Mouse (Mus musculus) lung, embryonic 14.5 days (tissue): ENCODE measurements around the gene Nmrk2. TPM values are rescaled to one million over a fixed set of nuclear protein-coding genes. Genes with fewer than 3 reads are reported as not detected.
"Not testable (repeated sequence)": the region's sequence is repeated elsewhere in the genome, so short reads cannot be mapped to it uniquely, and the experiment has no call there.

Experiments
- ATAC-seq: fragments of 200-750 bp; cut with Nextera tagmentation; 2 replicates; pipeline ENCODE4 v1.8.0; 2017; ENCODE audit warnings: mild to moderate bottlenecking, moderate TSS enrichment, moderate library complexity; ENCODE audit not compliant: insufficient read depth
- DNase-seq: peaks from one replicate; pipeline ENCODE4 v3.0.0-alpha.2; 2015
- H3K27ac ChIP-seq: fragments of 300-500 bp; sonication (generic); 2 replicates; pipeline ENCODE4 v1.5.1; 2014; ENCODE audit warnings: low read depth, mild to moderate bottlenecking, moderate library complexity
- H3K27me3 ChIP-seq: fragments of 300-500 bp; sonication (generic); 2 replicates; pipeline ENCODE4 v1.6.1; 2014; ENCODE audit warnings: low read length, control low read depth; ENCODE audit not compliant: insufficient read depth
- H3K36me3 ChIP-seq: fragments of 300-500 bp; sonication (generic); 2 replicates; pipeline ENCODE4 v1.6.1; 2014; ENCODE audit warnings: control low read depth; ENCODE audit not compliant: insufficient read depth
- H3K4me1 ChIP-seq: fragments of 300-500 bp; sonication (generic); 2 replicates; pipeline ENCODE4 v1.6.1; 2014; ENCODE audit warnings: antibody characterized with exemption, control low read depth; ENCODE audit not compliant: insufficient read depth
- H3K4me2 ChIP-seq: fragments of 300-500 bp; sonication (generic); 2 replicates; pipeline ENCODE4 v1.6.1; 2014; ENCODE audit warnings: mild to moderate bottlenecking
- H3K4me3 ChIP-seq: fragments of 300-500 bp; sonication (generic); 2 replicates; pipeline ENCODE4 v1.5.1; 2014; ENCODE audit warnings: low read depth, low read length
- H3K9ac ChIP-seq: fragments of 300-500 bp; sonication (generic); 2 replicates; pipeline ENCODE4 v1.6.1; 2014
- H3K9me3 ChIP-seq: fragments of 300-500 bp; sonication (generic); 2 replicates; pipeline ENCODE4 v1.6.1; 2016; ENCODE audit warnings: low read depth, low read length, control low read depth
- CTCF ChIP-seq: IDR thresholded peaks from 2 replicates; pipeline ENCODE4 v1.5.1; 2016; ENCODE audit warnings: antibody characterized with exemption, low read depth
- WGBS: fragments of 180-500 bp; shearing (Covaris S2); extraction: QIAGEN DNeasy Blood & Tissue Kit; methylation state at CpG from one replicate; pipeline ENCODE4 v1.1.7; 2014; 5-methylcytosine and 5-hydroxymethylcytosine counted together
- polyA plus RNA-seq: library from polyadenylated mRNA; unstranded; fragments of >200 nt; fragmentation: Nextera tagmentation; extraction: Ambion mirVana; gene quantifications from 2 replicates; pipeline ENCODE4 v1.2.1, GENCODE M21; 2014

The Nmrk2 gene
- polyA plus RNA-seq, 1 experiment from 2014 or later: not detected

GRCm38 (mm10) chr10:81230438-81231332 lies 28.8 kb upstream of the Nmrk2 start, which contains the start of gene Atcay:
Gene Atcay, minus strand, starts transcription at chr10:81230833.
- H3K36me3 ChIP-seq: no peaks in the 10 kb centered on the region
- no peak within 1 kb of the TSS for H3K4me3 ChIP-seq
- H3K4me2 ChIP-seq: peak within 1 kb of the TSS; percentile 20; the same call in 1 of the 2 replicates
- H3K27me3 ChIP-seq: peaks cover 37% of the 10 kb centered on the region
- TF ChIP-seq CTCF: peak; percentile 66
- DNase-seq (peak; percentile 40), ATAC-seq (no peak)
- H3K9ac ChIP-seq: no peak within 1 kb of the TSS
- no peaks in the 10 kb centered on the region for H3K9me3 ChIP-seq
- H3K27ac ChIP-seq: no peak within 1 kb of the TSS
- H3K4me1 ChIP-seq: peaks cover 4% of the 10 kb centered on the region; the same call in 1 of the 2 replicates
- 11% methylated on average over 27 of the region's 27 CpGs for WGBS

DNA sequence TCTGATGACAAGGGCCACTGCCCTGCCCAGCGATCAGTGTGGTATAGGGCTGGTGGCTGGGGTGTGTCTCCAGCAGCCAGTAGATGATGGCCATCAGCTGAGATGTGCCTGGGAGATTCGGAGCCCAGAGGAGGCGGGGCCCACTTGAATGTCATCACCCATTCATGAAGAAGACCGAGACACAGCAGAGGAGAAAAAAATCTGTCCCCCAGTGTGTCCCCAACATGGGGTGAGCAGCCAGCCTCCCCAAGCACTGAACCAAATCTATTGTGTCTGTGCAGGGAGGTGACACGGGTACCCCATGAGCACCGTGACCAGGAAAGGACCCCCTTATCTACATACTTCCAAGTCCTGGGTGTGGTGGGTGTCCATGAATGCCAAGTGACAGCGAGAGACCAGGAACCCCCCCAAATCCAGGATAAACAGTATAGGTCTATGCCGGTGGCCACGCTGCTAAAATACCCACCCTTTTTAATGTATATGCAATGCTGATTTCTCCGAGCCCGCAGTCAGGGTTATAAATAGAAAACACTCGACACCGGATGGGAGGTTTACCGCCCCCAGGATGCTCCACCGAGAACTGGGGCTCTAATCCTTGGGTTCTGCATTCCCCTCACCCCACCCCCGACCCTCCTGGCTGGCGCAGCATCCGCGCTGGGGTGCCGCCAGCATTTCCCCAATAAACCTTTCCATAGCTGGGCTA lies 28.0 kb upstream of the Nmrk2 start:
- H3K4me3 ChIP-seq: no peak overlapping the region
- DNase-seq (no peak), ATAC-seq (no peak)
- no peaks in the 10 kb centered on the region for H3K36me3 ChIP-seq
- peaks cover 4% of the 10 kb centered on the region; the same call in 1 of the 2 replicates for H3K4me1 ChIP-seq
- peaks cover 37% of the 10 kb centered on the region for H3K27me3 ChIP-seq
- 12% methylated on average over 20 of the region's 20 CpGs for WGBS
- no peak overlapping the region; the same call in 1 of the 2 replicates for H3K4me2 ChIP-seq
- no peak overlapping the region for H3K9ac ChIP-seq
- H3K27ac ChIP-seq: no peak overlapping the region
- no peaks in the 10 kb centered on the region for H3K9me3 ChIP-seq
- TF ChIP-seq CTCF: no peak

DNA sequence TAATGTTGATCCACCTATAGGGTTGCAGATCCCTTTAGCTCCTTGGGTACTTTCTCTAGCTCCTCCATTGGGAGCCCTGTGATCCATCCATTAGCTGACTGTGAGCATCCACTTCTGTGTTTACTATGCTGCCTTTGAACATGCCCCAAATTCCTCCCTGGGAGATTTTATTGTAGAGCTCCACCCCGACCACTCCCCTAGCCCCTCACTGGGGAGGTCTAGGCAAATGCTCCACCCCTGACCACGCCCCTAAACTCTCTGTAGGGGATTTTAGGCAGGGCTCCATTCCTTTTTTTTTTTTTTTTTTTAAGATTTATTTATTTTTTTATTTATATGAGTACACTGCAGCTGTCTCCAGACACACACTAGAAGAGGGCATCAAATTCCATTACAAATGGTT lies 21.9 kb upstream of the Nmrk2 start:
- H3K9me3 ChIP-seq, H3K27ac ChIP-seq, H3K4me1 ChIP-seq, H3K9ac ChIP-seq, H3K36me3 ChIP-seq, ATAC-seq, H3K4me2 ChIP-seq, H3K4me3 ChIP-seq, H3K27me3 ChIP-seq, DNase-seq: not testable (repeated sequence)
- WGBS: 50% methylated on average over 2 of the region's 2 CpGs

DNA sequence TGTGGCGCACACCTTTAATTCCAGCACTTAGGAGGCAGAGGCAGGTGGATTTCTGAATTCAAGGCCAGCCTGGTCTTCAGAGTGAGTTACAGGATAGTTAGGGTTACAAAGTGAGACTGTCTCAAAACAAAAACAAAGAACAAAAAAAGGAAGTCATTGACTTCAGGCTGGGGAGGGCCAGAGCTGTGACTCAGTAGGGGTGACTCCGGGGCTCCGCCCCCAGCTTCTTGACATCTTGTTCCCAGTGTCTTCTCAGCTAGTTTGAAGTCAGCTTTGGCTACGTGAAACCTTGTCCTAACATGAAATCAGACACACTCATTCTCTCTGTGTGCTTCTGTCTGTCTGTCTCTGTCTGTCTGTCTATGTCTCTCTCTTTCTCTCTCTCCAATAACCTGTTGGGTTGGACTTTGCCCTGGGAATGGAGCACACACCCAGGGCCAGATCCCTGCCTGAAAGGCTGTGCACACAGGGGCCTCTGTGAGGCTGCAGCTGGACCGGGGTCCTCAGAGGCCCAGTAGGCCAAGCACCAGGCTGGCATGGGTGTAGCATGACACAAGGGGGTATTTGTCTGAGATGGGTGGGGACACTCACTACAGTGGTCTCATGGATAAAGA lies 19.7 kb upstream of the Nmrk2 start:
- no peak for TF ChIP-seq CTCF
- Histone ChIP-seq H3K27me3 (no peaks in the 10 kb centered on the region), H3K27ac (no peak overlapping the region), H3K36me3 (no peaks in the 10 kb centered on the region), H3K4me3 (no peak overlapping the region), H3K9ac (no peak overlapping the region), H3K4me1 (no peaks in the 10 kb centered on the region), H3K4me2 (no peak overlapping the region), H3K9me3 (no peaks in the 10 kb centered on the region)
- DNase-seq (no peak), ATAC-seq (no peak)
- 84% methylated on average over 5 of the region's 5 CpGs for WGBS

- TF ChIP-seq CTCF: peak; percentile 82
- Histone ChIP-seq H3K9ac (no peak overlapping the region), H3K4me1 (no peaks in the 10 kb centered on the region), H3K36me3 (no peaks in the 10 kb centered on the region), H3K4me3 (no peak overlapping the region), H3K27me3 (no peaks in the 10 kb centered on the region), H3K4me2 (no peak overlapping the region), H3K27ac (no peak overlapping the region), H3K9me3 (no peaks in the 10 kb centered on the region)
- ATAC-seq: peak; percentile 17; the same call in 1 of the 2 replicates
- peak; percentile 70 for DNase-seq
- WGBS: 28% methylated on average over 7 of the region's 7 CpGs
These were observed 16.1 kb upstream of the Nmrk2 start for GRCm38 (mm10) chr10:81217964-81218363.

- H3K9ac ChIP-seq, H3K27ac ChIP-seq, H3K36me3 ChIP-seq, H3K4me2 ChIP-seq, H3K9me3 ChIP-seq, H3K27me3 ChIP-seq, H3K4me1 ChIP-seq, H3K4me3 ChIP-seq, ATAC-seq: not testable (repeated sequence)
- peak; percentile 60 for DNase-seq
- TF ChIP-seq CTCF: peak; percentile 65
- WGBS: 15% methylated on average over 1 of the region's 1 CpGs
These were observed 15.4 kb upstream of the Nmrk2 start for GRCm38 (mm10) chr10:81217267-81217666.

GRCm38 (mm10) chr10:81216810-81217209 lies 15.0 kb upstream of the Nmrk2 start:
- no peak overlapping the region for H3K27ac ChIP-seq
- TF ChIP-seq CTCF: no peak
- H3K9ac ChIP-seq: no peak overlapping the region
- DNase-seq: no peak
- 77% methylated on average over 6 of the region's 6 CpGs for WGBS
- H3K9me3 ChIP-seq: no peaks in the 10 kb centered on the region
- H3K27me3 ChIP-seq: no peaks in the 10 kb centered on the region
- H3K4me2 ChIP-seq: no peak overlapping the region
- H3K36me3 ChIP-seq: no peaks in the 10 kb centered on the region
- ATAC-seq: no peak
- no peaks in the 10 kb centered on the region for H3K4me1 ChIP-seq
- no peak overlapping the region for H3K4me3 ChIP-seq
